Mouse (Mus musculus): ENCODE measurements at regions not wholly inside any gene's neighbourhood (a gene's known extent, or its start where the extent isn't known, plus 50 kb on each side); places are given as distances from the start of the nearest gene placed in this dataset.

DNA sequence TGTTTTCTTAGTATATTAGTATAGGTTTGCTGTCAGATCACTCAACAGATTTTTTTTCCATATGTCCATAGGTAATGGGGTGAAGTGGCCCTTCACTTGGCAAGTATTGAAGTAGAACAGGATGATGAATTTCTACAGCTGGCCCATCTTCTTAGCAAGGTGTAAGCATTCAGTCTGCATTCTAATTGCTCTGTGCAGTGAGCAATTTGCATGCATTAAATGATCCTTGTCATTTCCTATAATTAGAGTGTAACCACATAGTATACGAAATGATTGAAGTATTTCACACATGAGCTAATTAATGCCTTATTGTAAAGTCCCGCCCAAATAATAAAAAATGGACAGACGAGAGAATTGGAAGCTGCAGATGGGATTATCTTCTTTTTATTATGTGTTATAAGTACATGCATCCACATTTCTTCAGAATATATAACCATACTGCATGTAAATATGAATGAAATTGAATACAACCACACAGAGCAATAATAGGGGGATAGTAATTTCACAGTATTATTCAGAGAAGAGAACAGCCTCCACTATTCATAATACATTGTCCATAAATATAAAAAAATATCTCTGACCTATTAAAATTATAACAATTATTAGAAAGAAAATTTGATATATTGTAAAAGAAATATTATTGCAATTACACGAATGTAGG is 348.9 kb upstream of the Tmem229a start:
- TF ChIP-seq POLR2A (IDR thresholded peaks at IDR 0.05; ENCODE audit: extremely low read depth, insufficient read depth, low read length) (no peak), CTCF (IDR thresholded peaks at IDR 0.05; ENCODE audit: extremely low read depth, insufficient read depth, low read length) (no peak)

Data from cortical plate, adult 2 months (tissue).